Comparison of ENCODE assay signal across 25 mouse cellular contexts in the genomic region with DNA sequence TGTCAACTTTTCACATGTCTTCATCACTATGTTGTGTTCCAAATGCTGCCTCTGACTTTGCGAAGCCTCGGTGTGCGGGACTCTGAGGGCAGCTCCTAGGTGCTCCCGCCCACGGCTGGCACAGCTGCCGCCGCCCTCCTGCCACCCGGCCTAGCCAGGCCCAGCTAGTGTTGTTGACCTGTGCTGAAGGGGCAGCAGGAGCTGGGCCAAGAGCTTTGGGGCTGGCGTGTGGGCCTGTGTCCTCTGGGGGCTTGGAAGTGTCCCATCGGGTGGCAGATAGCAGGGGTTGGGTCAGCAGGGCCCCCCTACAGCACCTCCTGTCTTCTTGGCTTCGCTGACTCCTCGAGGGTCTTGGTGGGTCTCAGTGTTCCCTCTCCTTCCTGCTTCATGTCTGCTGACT. TPM values are rescaled to one million over a fixed set of nuclear protein-coding genes. Genes with fewer than 3 reads are reported as not detected.
DNase-seq lines count a peak whose midpoint lies in the region; ATAC-seq and TF ChIP-seq lines count a peak whose summit lies in the region.
"Had no signal": no experiment of that assay in that cellular context is flagged by ENCODE, and none has a peak within 500 bp of the region (broad histone marks: within the 10 kb centered on the region; RNA-seq: fewer than 3 reads in every experiment).

No protein-coding gene starts in this region.

- 0 out of 2 replicates have a peak overlapping the region, but pooled peaks have one; percentile 25 for H3K27ac ChIP-seq in kidney, postnatal 0 days
- H3K27ac ChIP-seq in kidney, embryonic 14.5 days (ENCODE audit: low read depth, low read length) = no peak overlapping the region
- H3K27ac ChIP-seq in lung, postnatal 0 days (ENCODE audit: low read length) = 0 out of 2 replicates have a peak overlapping the region, but pooled peaks have one; percentile 14
- H3K27ac ChIP-seq in limb, embryonic 10.5 days = no peak overlapping the region; the same call in 1 of the 2 replicates
- H3K27ac ChIP-seq: embryonic facial prominence, embryonic 12.5 days; embryonic facial prominence, embryonic 15.5 days; gastrocnemius, adult 2 months; heart, embryonic 10.5 days; heart, embryonic 13.5 days; hindbrain, embryonic 14.5 days had no signal

- H3K27me3 ChIP-seq in kidney, postnatal 0 days (ENCODE audit: insufficient read depth, low read length) = no peaks in the 10 kb centered on the region
- no peaks in the 10 kb centered on the region for H3K27me3 ChIP-seq in kidney, embryonic 14.5 days (ENCODE audit: control insufficient read depth, insufficient read depth, low read length)
- no peaks in the 10 kb centered on the region for H3K27me3 ChIP-seq in lung, postnatal 0 days (replicated peaks; ENCODE audit: insufficient read depth, low read length)
- H3K27me3 ChIP-seq in limb, embryonic 10.5 days (ENCODE audit: low read depth, poor library complexity, severe bottlenecking) = no peaks in the 10 kb centered on the region
- H3K27me3 ChIP-seq: embryonic facial prominence, embryonic 12.5 days; embryonic facial prominence, embryonic 15.5 days; heart, embryonic 13.5 days had no signal

- no peak overlapping the region for H3K4me2 ChIP-seq in kidney, postnatal 0 days (ENCODE audit: low read length)
- H3K4me2 ChIP-seq in kidney, embryonic 14.5 days (replicated peaks; ENCODE audit: low read depth, low read length) = no peak overlapping the region
- no peak overlapping the region for H3K4me2 ChIP-seq in lung, postnatal 0 days (replicated peaks; ENCODE audit: low read depth, low read length)
- H3K4me2 ChIP-seq: embryonic facial prominence, embryonic 12.5 days; embryonic facial prominence, embryonic 15.5 days; heart, embryonic 13.5 days; hindbrain, embryonic 14.5 days had no signal

- TF ChIP-seq CTCF in kidney, postnatal 0 days (IDR thresholded peaks at IDR 0.05; ENCODE audit: low read depth) = no peak
- no peak for TF ChIP-seq CTCF in lung, postnatal 0 days (IDR thresholded peaks at IDR 0.05)

- H3K9me3 ChIP-seq in kidney, postnatal 0 days (replicated peaks; ENCODE audit: low read length) = no peaks in the 10 kb centered on the region
- H3K9me3 ChIP-seq in kidney, embryonic 14.5 days (ENCODE audit: control insufficient read depth, low read length) = no peaks in the 10 kb centered on the region
- no peaks in the 10 kb centered on the region for H3K9me3 ChIP-seq in lung, postnatal 0 days (ENCODE audit: low read length)
- no peaks in the 10 kb centered on the region for H3K9me3 ChIP-seq in limb, embryonic 10.5 days (replicated peaks)
- H3K9me3 ChIP-seq: embryonic facial prominence, embryonic 12.5 days; embryonic facial prominence, embryonic 15.5 days; heart, embryonic 10.5 days; heart, embryonic 13.5 days had no signal

- DNase-seq in kidney, postnatal 0 days (ENCODE audit: low spot score) = no peak
- DNase-seq in lung, postnatal 0 days (ENCODE audit: low spot score) = no peak
- DNase-seq in lung, postnatal 14 days = no peak
- DNase-seq in limb, embryonic 10.5 days (ENCODE audit: low spot score) = no peak
- DNase-seq in thymus, postnatal 14 days = no peak
- DNase-seq: adrenal gland, adult 2 months; adrenal gland, postnatal 14 days; cerebellum, adult 11 months; cerebellum, adult 2 months; cerebellum, adult 9-11 months; cerebellum, postnatal 25 days; forebrain, postnatal 0 days; gastrocnemius, adult 2 months; gastrocnemius, postnatal 14 days; heart, adult 18-20 months; heart, postnatal 14 days; heart, postnatal 4 days had no signal

- no peak overlapping the region for H3K4me3 ChIP-seq in kidney, postnatal 0 days (replicated peaks; ENCODE audit: low read depth, low read length)
- no peak overlapping the region for H3K4me3 ChIP-seq in kidney, embryonic 14.5 days (ENCODE audit: low read length)
- no peak overlapping the region for H3K4me3 ChIP-seq in lung, postnatal 0 days (ENCODE audit: low read depth, low read length)
- peak overlapping the region; percentile 8; the same call in 1 of the 2 replicates for H3K4me3 ChIP-seq in limb, embryonic 10.5 days
- H3K4me3 ChIP-seq: embryonic facial prominence, embryonic 12.5 days; embryonic facial prominence, embryonic 15.5 days; gastrocnemius, adult 2 months; heart, embryonic 10.5 days; heart, embryonic 13.5 days had no signal

- peaks cover 69% of the 10 kb centered on the region for H3K36me3 ChIP-seq in kidney, postnatal 0 days (ENCODE audit: insufficient read depth, low read length)
- peaks cover 93% of the 10 kb centered on the region for H3K36me3 ChIP-seq in kidney, embryonic 14.5 days (ENCODE audit: control insufficient read depth, insufficient read depth, low read length)
- H3K36me3 ChIP-seq in lung, postnatal 0 days (ENCODE audit: insufficient read depth, low read length) = peaks cover 39% of the 10 kb centered on the region
- H3K36me3 ChIP-seq in limb, embryonic 10.5 days = peaks cover 99% of the 10 kb centered on the region

- 83% methylated on average over 12 of the region's 12 CpGs for WGBS in kidney, postnatal 0 days
- 90% methylated on average over 12 of the region's 12 CpGs for WGBS in kidney, embryonic 14.5 days
- 80% methylated on average over 12 of the region's 12 CpGs for WGBS in lung, postnatal 0 days
- 94% methylated on average over 12 of the region's 12 CpGs for WGBS in limb, embryonic 10.5 days

- H3K4me1 ChIP-seq in kidney, postnatal 0 days (replicated peaks; ENCODE audit: insufficient read depth, low read length) = no peaks in the 10 kb centered on the region
- no peaks in the 10 kb centered on the region for H3K4me1 ChIP-seq in kidney, embryonic 14.5 days (ENCODE audit: control insufficient read depth, insufficient read depth, low read length)
- H3K4me1 ChIP-seq in lung, postnatal 0 days (ENCODE audit: insufficient read depth, low read depth, low read length) = peaks cover 10% of the 10 kb centered on the region
- 0 out of 2 replicates have a peak, but pooled peaks cover 7% of the 10 kb centered on the region for H3K4me1 ChIP-seq in limb, embryonic 10.5 days
- H3K4me1 ChIP-seq: embryonic facial prominence, embryonic 12.5 days; embryonic facial prominence, embryonic 15.5 days had no signal

- no peak for TF ChIP-seq EP300 in lung, postnatal 0 days (IDR thresholded peaks at IDR 0.05)

- H3K9ac ChIP-seq in kidney, postnatal 0 days (ENCODE audit: low read depth, low read length) = no peak overlapping the region
- no peak overlapping the region for H3K9ac ChIP-seq in kidney, embryonic 14.5 days (ENCODE audit: low read depth, low read length)
- no peak overlapping the region for H3K9ac ChIP-seq in lung, postnatal 0 days (replicated peaks; ENCODE audit: low read depth)
- H3K9ac ChIP-seq: embryonic facial prominence, embryonic 12.5 days; embryonic facial prominence, embryonic 15.5 days; forebrain, postnatal 0 days; heart, embryonic 13.5 days; hindbrain, embryonic 14.5 days had no signal

- no peak for ATAC-seq in kidney, postnatal 0 days (replicated peaks; ENCODE audit: low FRiP score, low read depth)
- no peak for ATAC-seq in kidney, embryonic 14.5 days (ENCODE audit: low FRiP score, low TSS enrichment)
- no peak for ATAC-seq in lung, postnatal 0 days
- ATAC-seq: CD4-positive, CD25-positive, alpha-beta regulatory T cell, adult 4 months; forebrain, embryonic 14.5 days; forebrain, postnatal 0 days had no signal

RNA-seq across cellular contexts. Expression of a gene that starts 13.0 kb away (rescaled TPM):
- 974 and 1,069 TPM in 2 replicates for polyA plus RNA-seq in kidney, postnatal 0 days (2015; fragmentation: Nextera tagmentation; extraction: Ambion mirVana)
- 1,166 and 1,350 TPM in 2 replicates for polyA plus RNA-seq in kidney, embryonic 14.5 days (2014; fragmentation: Nextera tagmentation; extraction: Ambion mirVana)
- 651 and 741 TPM in 2 replicates for polyA plus RNA-seq in lung, postnatal 0 days (2015; fragmentation: Nextera tagmentation; extraction: Ambion mirVana)
- polyA plus RNA-seq in limb, embryonic 10.5 days (2016; fragmentation: Nextera tagmentation; extraction: Ambion mirVana) = 1,092 and 1,255 TPM in 2 replicates

RNA-seq across cellular contexts. Expression of a gene that starts 16.5 kb away (rescaled TPM):
- 0.51 and 0.86 TPM in 2 replicates for polyA plus RNA-seq in kidney, postnatal 0 days (2015; fragmentation: Nextera tagmentation; extraction: Ambion mirVana)
- 1.0 and 1.4 TPM in 2 replicates for polyA plus RNA-seq in kidney, embryonic 14.5 days (2014; fragmentation: Nextera tagmentation; extraction: Ambion mirVana)
- 0.57 and 0.85 TPM in 2 replicates for polyA plus RNA-seq in lung, postnatal 0 days (2015; fragmentation: Nextera tagmentation; extraction: Ambion mirVana)
- 0.90 and 2.9 TPM in 2 replicates for polyA plus RNA-seq in limb, embryonic 10.5 days (2016; fragmentation: Nextera tagmentation; extraction: Ambion mirVana)

RNA-seq across cellular contexts. Expression of a gene that starts 18.0 kb away (rescaled TPM):
- 43.7 and 44.6 TPM in 2 replicates for polyA plus RNA-seq in kidney, postnatal 0 days (2015; fragmentation: Nextera tagmentation; extraction: Ambion mirVana)
- polyA plus RNA-seq in kidney, embryonic 14.5 days (2014; fragmentation: Nextera tagmentation; extraction: Ambion mirVana) = 45.8 and 56.9 TPM in 2 replicates
- 37.8 and 38.1 TPM in 2 replicates for polyA plus RNA-seq in lung, postnatal 0 days (2015; fragmentation: Nextera tagmentation; extraction: Ambion mirVana)
- 61.2 and 66.2 TPM in 2 replicates for polyA plus RNA-seq in limb, embryonic 10.5 days (2016; fragmentation: Nextera tagmentation; extraction: Ambion mirVana)

RNA-seq across cellular contexts. Expression of a gene that starts 18.5 kb away (rescaled TPM):
- polyA plus RNA-seq in kidney, postnatal 0 days (2015; fragmentation: Nextera tagmentation; extraction: Ambion mirVana) = 25.5 and 26.0 TPM in 2 replicates
- 30.2 and 33.6 TPM in 2 replicates for polyA plus RNA-seq in kidney, embryonic 14.5 days (2014; fragmentation: Nextera tagmentation; extraction: Ambion mirVana)
- 23.5 and 25.4 TPM in 2 replicates for polyA plus RNA-seq in lung, postnatal 0 days (2015; fragmentation: Nextera tagmentation; extraction: Ambion mirVana)
- 14.4 and 18.4 TPM in 2 replicates for polyA plus RNA-seq in limb, embryonic 10.5 days (2016; fragmentation: Nextera tagmentation; extraction: Ambion mirVana)

RNA-seq across cellular contexts. Expression of a gene that starts 30.4 kb away (rescaled TPM):
- 537 and 556 TPM in 2 replicates for polyA plus RNA-seq in kidney, postnatal 0 days (2015; fragmentation: Nextera tagmentation; extraction: Ambion mirVana)
- polyA plus RNA-seq in kidney, embryonic 14.5 days (2014; fragmentation: Nextera tagmentation; extraction: Ambion mirVana) = 382 and 390 TPM in 2 replicates
- polyA plus RNA-seq in lung, postnatal 0 days (2015; fragmentation: Nextera tagmentation; extraction: Ambion mirVana) = 295 and 327 TPM in 2 replicates
- 311 and 345 TPM in 2 replicates for polyA plus RNA-seq in limb, embryonic 10.5 days (2016; fragmentation: Nextera tagmentation; extraction: Ambion mirVana)

Comparison
In these comparisons a context has a peak if more than half of its experiments do, and no peak if none do; other contexts are left out.
1. H3K27ac ChIP-seq: peak in kidney, postnatal 0 days (single experiment) and lung, postnatal 0 days (single experiment); none in kidney, embryonic 14.5 days (single experiment) and limb, embryonic 10.5 days (single experiment).